Mouse (Mus musculus): ENCODE results near the gene Fubp3. TPM values are rescaled to one million over a fixed set of nuclear protein-coding genes. Genes with fewer than 3 reads are reported as not detected.

Fubp3 gene
- polyA plus RNA-seq, 1 experiment from 2014 or later, result 102 TPM

DNA sequence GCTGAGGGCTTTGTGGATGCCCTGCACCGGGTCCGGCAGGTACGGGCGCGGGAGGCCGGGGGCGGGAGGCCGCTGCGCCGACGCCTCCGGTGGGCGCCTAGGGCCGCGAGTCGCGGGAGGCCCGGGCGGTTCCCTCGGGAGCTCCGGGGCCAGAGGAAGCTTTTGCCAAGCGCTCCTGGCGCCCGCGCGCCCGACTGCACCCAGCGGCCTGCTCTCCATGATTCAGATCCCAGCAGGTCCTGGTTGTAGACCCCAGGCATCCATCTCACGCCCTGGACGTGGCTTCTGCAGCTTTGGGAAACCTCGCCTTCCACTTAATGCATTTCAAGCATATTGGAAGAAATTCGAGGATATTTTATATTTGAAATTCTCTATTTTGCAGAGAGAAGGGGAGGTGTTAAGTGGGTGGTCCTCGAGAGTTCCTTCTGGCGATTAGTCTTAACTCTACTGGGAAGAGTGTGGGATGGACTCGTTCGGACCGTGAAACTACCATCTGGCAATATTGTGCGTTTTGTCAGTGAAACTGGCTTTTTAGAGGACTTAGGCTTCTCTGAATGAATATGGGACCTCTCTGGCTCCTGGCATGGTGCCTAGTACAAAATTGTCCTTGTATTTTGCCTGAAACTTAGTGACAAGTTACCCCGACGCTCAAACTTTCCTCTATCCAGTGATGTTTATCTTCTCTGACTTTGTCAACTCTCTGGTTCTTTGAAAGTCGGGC, 624 bp downstream of the Fubp3 start:
- no peaks in the 10 kb centered on the region for H3K9me3 ChIP-seq
- H3K27me3 ChIP-seq, result no peaks in the 10 kb centered on the region
- peak overlapping the region; percentile 99 for H3K9ac ChIP-seq
- peaks cover 5% of the 10 kb centered on the region; the same call in 1 of the 2 replicates for H3K36me3 ChIP-seq
- ATAC-seq (ENCODE audit: insufficient number of reproducible peaks, insufficient read depth, low FRiP score, low TSS enrichment, low read depth), result peak; percentile 4; the same call in 1 of the 2 replicates
- H3K27ac ChIP-seq, result peak overlapping the region; percentile 89
- H3K4me1 ChIP-seq, result peaks cover 18% of the 10 kb centered on the region
- WGBS, result 2% methylated on average over 40 of the region's 41 CpGs
- peak overlapping the region; percentile 96 for H3K4me3 ChIP-seq
- H3K4me2 ChIP-seq, result peak overlapping the region; percentile 84

DNA sequence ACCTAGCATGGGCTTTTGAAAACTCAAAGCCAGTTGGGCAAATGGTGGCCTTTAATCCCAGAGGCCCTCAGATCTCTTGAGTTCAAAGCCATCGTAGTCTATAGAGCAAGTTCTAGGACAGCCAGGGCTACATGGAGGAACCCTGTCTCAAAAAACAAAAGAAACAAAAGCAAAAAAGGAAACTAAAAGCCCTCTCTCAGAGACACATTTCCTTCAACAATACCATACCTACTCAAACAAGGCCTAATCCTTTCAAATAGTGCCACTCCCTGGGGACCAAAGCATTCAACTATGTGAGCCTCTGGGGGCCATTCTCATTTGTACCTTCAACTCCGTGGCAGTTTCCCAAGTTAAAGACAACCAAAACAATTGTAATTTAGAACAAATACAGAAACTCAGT, 9.2 kb downstream of the Fubp3 start:
- Histone ChIP-seq H3K4me1 (no peaks in the 10 kb centered on the region), H3K9ac (no peak overlapping the region)
- 66% methylated on average over 2 of the region's 2 CpGs for WGBS

DNA sequence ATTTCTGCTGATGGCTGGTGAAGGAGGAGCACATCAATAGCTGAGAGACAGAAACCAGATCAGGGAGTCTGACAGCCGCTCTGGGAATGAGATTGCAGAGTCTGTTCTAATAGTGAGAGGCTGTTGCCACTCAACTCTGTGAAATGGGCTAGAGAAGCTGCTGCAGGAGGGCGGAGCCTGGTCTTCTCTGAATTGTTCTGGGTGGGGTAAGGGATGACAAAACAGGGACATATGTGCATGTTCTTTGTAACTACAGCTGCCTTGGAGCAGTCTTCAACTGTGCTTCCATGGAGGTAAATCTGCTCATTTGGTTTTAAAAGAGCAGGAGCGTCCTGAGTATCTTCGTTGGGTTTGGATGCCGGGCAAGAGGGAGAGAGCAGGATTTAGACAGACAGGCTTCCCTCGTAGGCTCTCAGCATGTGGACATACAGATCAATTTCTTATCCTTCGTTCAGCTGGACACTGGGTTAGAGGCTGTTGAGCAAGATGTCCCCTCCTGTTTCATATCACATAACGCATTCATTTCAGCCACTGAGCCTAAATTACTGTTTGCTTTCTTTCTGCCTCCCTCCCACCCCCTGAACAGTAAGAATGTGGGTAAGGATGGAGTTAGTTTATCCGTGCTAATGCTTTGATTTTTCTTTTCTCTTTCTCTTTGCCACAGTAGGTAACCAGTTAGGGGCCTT, 19.5 kb downstream of the Fubp3 start:
- H3K27me3 ChIP-seq, result no peaks in the 10 kb centered on the region
- no peak overlapping the region for H3K9ac ChIP-seq
- H3K27ac ChIP-seq, result no peak overlapping the region
- no peaks in the 10 kb centered on the region for H3K9me3 ChIP-seq
- ATAC-seq (ENCODE audit: insufficient number of reproducible peaks, insufficient read depth, low FRiP score, low TSS enrichment, low read depth), result no peak
- peaks cover 68% of the 10 kb centered on the region for H3K36me3 ChIP-seq
- no peak overlapping the region for H3K4me3 ChIP-seq
- WGBS, result 82% methylated on average over 9 of the region's 9 CpGs
- no peak overlapping the region for H3K4me2 ChIP-seq
- no peaks in the 10 kb centered on the region for H3K4me1 ChIP-seq

More for the DNA sequence above, 9.2 kb downstream of the Fubp3 start:
- Histone ChIP-seq H3K27me3 (no peaks in the 10 kb centered on the region), H3K27ac (no peak overlapping the region), H3K4me3 (no peak overlapping the region), H3K36me3 (peaks cover 57% of the 10 kb centered on the region), H3K9me3 (no peaks in the 10 kb centered on the region), H3K4me2 (no peak overlapping the region)
- no peak for ATAC-seq (ENCODE audit: insufficient number of reproducible peaks, insufficient read depth, low FRiP score, low TSS enrichment, low read depth)

DNA sequence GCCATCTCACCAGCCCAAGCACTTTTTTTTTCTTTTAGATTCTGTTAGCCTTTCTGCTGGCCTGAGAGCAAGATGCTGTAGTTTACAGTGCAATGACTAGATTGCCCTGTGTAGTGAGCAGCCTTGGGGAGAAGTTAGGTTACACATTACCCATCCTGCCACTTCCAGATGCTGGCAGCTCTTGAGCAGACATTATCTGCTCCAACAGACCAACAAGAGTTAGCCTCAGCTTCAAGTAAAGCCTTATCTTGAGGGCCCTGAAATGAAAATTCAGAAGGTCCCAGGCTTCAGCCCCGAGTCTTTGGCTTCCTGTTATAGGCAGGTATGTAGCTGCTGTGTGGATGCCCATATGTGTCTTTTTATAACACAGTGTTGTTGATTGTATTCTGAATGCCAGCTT, 35.1 kb downstream of the Fubp3 start:
- no peaks in the 10 kb centered on the region for H3K9me3 ChIP-seq
- no peak overlapping the region for H3K9ac ChIP-seq
- no peak overlapping the region for H3K27ac ChIP-seq
- no peaks in the 10 kb centered on the region for H3K4me1 ChIP-seq
- 80% methylated on average over 1 of the region's 1 CpGs for WGBS
- no peak overlapping the region for H3K4me2 ChIP-seq
- no peak overlapping the region for H3K4me3 ChIP-seq
- peaks cover 93% of the 10 kb centered on the region for H3K36me3 ChIP-seq
- ATAC-seq (ENCODE audit: insufficient number of reproducible peaks, insufficient read depth, low FRiP score, low TSS enrichment, low read depth), result no peak
- H3K27me3 ChIP-seq, result no peaks in the 10 kb centered on the region

DNA sequence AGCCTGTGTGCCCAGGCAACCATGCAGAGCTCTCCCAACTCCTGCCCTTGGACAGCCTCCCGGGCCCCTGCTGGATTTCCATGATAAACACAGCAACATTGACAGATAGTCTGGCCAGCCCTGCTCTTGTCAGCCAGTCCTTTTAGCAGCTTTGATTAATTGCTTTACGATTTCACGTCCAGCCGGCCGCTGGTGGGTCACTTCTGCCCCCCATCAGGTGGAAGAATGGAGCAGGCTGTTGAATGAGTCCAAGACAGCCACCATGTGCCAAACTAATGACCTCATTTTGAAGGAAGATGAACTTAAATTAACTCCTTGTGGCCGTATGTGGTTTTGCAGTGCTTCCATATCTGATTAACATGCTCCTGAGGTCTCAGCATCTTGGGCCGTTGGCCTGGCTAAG, 37.4 kb downstream of the Fubp3 start:
- 71% methylated on average over 7 of the region's 7 CpGs for WGBS
- H3K4me3 ChIP-seq, result no peak overlapping the region
- H3K4me1 ChIP-seq, result no peaks in the 10 kb centered on the region
- no peak overlapping the region for H3K4me2 ChIP-seq
- H3K27ac ChIP-seq, result no peak overlapping the region
- no peaks in the 10 kb centered on the region for H3K9me3 ChIP-seq
- H3K9ac ChIP-seq, result no peak overlapping the region
- H3K27me3 ChIP-seq, result no peaks in the 10 kb centered on the region
- no peak for ATAC-seq (ENCODE audit: insufficient number of reproducible peaks, insufficient read depth, low FRiP score, low TSS enrichment, low read depth)
- peaks cover 98% of the 10 kb centered on the region for H3K36me3 ChIP-seq

DNA sequence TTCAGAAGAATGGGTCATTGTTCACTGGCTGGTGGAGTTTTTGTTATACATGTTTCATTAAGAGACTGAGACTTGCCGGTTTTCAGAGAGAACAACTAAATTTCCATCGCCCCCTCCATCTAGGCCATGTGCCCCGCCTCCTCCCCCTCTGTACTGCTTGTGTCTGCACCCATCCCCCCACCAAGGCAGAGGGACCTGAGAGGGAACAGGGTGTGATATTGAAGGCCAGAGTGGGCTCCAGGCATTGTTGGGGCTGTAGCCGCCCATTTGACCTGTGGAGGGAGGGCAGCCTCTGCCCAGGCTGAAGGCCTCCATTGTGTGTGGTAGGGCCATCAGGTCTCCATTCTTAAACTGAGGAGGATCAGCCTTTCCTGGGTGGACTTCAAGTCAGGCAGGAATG, 38.5 kb downstream of the Fubp3 start:
- Histone ChIP-seq H3K9me3 (no peaks in the 10 kb centered on the region), H3K4me3 (no peak overlapping the region), H3K36me3 (peaks cover 98% of the 10 kb centered on the region), H3K4me2 (no peak overlapping the region), H3K27ac (peak overlapping the region; percentile 7; the same call in 1 of the 2 replicates), H3K27me3 (no peaks in the 10 kb centered on the region), H3K9ac (no peak overlapping the region; the same call in 1 of the 2 replicates), H3K4me1 (no peaks in the 10 kb centered on the region)
- 58% methylated on average over 4 of the region's 4 CpGs for WGBS
- ATAC-seq (ENCODE audit: insufficient number of reproducible peaks, insufficient read depth, low FRiP score, low TSS enrichment, low read depth), result no peak

DNA sequence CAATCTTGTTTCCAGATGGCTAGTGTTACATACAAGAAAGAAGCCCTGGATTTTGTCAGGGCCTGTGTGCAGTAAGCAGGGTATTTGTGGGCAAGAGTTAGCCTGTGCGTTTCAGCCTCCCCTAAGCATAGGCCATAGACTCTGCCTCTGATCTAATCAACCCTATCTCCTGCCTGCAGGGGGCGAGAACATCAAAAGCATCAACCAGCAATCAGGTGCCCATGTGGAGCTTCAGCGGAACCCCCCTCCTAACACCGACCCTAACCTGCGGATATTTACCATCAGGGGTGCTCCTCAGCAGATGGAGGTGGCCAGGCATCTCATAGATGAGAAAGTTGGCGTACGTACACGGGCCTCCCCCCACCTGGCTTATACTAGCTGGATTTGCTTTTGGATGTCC, 38.9 kb downstream of the Fubp3 start:
- Histone ChIP-seq H3K27me3 (no peaks in the 10 kb centered on the region), H3K4me3 (no peak overlapping the region), H3K9ac (no peak overlapping the region), H3K36me3 (peaks cover 94% of the 10 kb centered on the region), H3K4me1 (no peaks in the 10 kb centered on the region), H3K9me3 (no peaks in the 10 kb centered on the region), H3K4me2 (no peak overlapping the region), H3K27ac (peak overlapping the region; percentile 7; the same call in 1 of the 2 replicates)
- ATAC-seq (ENCODE audit: insufficient number of reproducible peaks, insufficient read depth, low FRiP score, low TSS enrichment, low read depth), result no peak
- WGBS, result 72% methylated on average over 8 of the region's 8 CpGs

DNA sequence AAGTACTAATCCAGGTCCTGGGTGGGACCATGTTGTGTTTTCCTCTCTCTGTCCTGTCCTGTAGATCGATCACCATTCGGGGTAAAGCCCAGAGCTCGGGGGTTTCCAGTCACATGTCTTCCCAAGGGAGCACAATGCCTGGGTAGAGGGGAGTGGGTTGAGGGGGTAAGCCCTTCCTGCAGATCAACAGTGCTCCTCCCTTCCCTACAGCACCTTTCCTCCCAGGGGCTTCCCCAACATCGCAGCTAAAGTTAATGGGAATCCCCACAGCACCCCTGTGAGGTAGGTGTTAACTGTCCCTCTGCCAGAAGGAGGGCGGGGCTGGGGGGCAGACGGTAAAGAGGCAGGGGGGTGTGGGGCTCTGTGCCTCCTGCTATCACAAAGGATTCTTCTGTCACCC, 40.2 kb downstream of the Fubp3 start:
- Histone ChIP-seq H3K36me3 (peaks cover 87% of the 10 kb centered on the region), H3K27ac (no peak overlapping the region), H3K9ac (no peak overlapping the region), H3K4me1 (no peaks in the 10 kb centered on the region), H3K4me3 (no peak overlapping the region), H3K9me3 (no peaks in the 10 kb centered on the region), H3K4me2 (no peak overlapping the region), H3K27me3 (no peaks in the 10 kb centered on the region)
- ATAC-seq (ENCODE audit: insufficient number of reproducible peaks, insufficient read depth, low FRiP score, low TSS enrichment, low read depth), result no peak
- WGBS, result 82% methylated on average over 6 of the region's 6 CpGs

DNA sequence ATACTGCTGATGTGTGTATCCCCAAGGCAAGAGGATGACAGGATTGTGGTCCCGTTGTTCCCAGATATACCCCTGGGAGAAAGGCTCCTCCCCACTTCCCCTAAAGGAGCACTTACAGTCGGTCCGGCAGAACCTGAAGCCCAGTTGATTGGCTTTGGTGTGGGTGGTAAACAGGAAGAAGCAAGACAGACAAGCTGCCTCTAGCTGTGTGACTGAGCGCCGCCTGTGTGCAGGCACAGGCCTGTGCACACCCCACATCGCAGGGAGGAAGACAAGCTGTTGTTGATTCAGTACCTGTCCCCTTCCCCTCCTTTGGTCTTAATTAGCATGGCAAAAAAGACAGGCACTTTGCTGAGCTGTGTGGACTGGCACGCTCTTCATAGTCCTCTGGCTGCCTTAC, 41.3 kb downstream of the Fubp3 start:
- 76% methylated on average over 7 of the region's 7 CpGs for WGBS
- Histone ChIP-seq H3K9me3 (no peaks in the 10 kb centered on the region), H3K4me1 (0 out of 2 replicates have a peak, but pooled peaks cover 5% of the 10 kb centered on the region), H3K9ac (no peak overlapping the region), H3K27ac (no peak overlapping the region), H3K27me3 (no peaks in the 10 kb centered on the region), H3K4me2 (no peak overlapping the region), H3K36me3 (peaks cover 83% of the 10 kb centered on the region), H3K4me3 (no peak overlapping the region)
- no peak for ATAC-seq (ENCODE audit: insufficient number of reproducible peaks, insufficient read depth, low FRiP score, low TSS enrichment, low read depth)

DNA sequence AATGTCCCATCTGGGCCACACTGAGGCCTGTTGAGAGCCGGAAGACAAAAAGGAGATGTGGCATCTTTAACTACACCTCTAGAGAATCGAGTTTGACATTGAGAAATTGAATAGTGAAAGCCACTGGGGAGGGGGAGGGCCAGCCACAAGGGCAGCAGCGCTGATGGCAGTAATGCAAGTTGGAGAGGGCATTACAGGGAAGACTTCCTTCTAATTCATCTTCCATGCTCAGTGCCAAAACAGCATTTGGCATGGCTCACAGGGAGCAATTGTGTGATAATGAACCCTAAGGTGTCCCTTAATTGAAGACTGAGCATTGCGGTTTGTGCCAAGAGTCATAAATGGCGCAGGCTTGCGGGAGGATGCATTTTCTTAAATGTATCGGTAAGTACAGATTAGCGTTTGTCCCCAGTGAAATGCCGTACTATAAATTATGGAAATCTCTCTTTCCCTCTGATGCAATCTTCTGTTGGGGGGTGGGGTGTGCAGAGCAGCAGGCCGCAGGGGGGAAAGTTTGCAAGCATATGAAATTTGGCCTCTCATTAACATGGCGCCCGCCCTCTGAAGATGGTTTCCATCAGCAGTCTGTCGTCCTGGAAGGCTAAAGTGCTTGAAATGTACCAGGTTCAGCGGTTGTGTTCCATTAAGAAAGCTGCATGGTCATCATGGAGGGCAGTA, 46.2 kb downstream of the Fubp3 start:
- no peak for ATAC-seq (ENCODE audit: insufficient number of reproducible peaks, insufficient read depth, low FRiP score, low TSS enrichment, low read depth)
- peaks cover 35% of the 10 kb centered on the region for H3K36me3 ChIP-seq
- H3K9me3 ChIP-seq, result no peaks in the 10 kb centered on the region
- no peak overlapping the region for H3K27ac ChIP-seq
- no peak overlapping the region for H3K4me2 ChIP-seq
- no peaks in the 10 kb centered on the region for H3K27me3 ChIP-seq
- H3K4me1 ChIP-seq, result 0 out of 2 replicates have a peak, but pooled peaks cover 6% of the 10 kb centered on the region
- no peak overlapping the region for H3K9ac ChIP-seq
- 76% methylated on average over 14 of the region's 14 CpGs for WGBS
- H3K4me3 ChIP-seq, result no peak overlapping the region

DNA sequence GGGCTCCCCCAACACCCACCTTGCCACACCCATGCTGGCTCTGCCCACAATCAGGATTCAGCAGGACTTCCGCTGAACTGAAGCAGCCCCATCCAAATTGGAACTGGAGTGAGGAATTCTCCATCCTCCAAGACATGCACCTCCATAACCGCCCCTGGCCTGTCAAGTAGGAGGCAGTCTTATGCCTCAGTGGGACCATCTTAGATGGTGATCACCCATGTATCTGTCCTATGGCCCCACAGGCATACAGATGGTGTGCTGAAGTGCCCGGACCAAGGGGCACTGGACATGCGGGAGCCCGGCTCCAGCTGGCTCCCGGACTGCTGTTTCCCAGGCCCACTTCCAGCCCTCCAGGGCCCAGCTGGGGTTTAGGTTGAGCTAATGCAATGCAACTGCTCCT, 46.8 kb downstream of the Fubp3 start:
- Histone ChIP-seq H3K9me3 (peaks cover 3% of the 10 kb centered on the region; the same call in 1 of the 2 replicates), H3K27ac (no peak overlapping the region), H3K4me2 (no peak overlapping the region), H3K4me1 (0 out of 2 replicates have a peak, but pooled peaks cover 6% of the 10 kb centered on the region), H3K4me3 (no peak overlapping the region), H3K36me3 (peaks cover 30% of the 10 kb centered on the region), H3K9ac (no peak overlapping the region), H3K27me3 (no peaks in the 10 kb centered on the region)
- no peak for ATAC-seq (ENCODE audit: insufficient number of reproducible peaks, insufficient read depth, low FRiP score, low TSS enrichment, low read depth)
- WGBS, result 91% methylated on average over 6 of the region's 6 CpGs
